Mouse (Mus musculus): ENCODE results near the gene Pkig. TPM values are rescaled to one million over a fixed set of nuclear protein-coding genes. Genes with fewer than 3 reads are reported as not detected.

Gene Pkig
- polyA plus RNA-seq, 1 experiment from 2014 or later, result 145 TPM

DNA sequence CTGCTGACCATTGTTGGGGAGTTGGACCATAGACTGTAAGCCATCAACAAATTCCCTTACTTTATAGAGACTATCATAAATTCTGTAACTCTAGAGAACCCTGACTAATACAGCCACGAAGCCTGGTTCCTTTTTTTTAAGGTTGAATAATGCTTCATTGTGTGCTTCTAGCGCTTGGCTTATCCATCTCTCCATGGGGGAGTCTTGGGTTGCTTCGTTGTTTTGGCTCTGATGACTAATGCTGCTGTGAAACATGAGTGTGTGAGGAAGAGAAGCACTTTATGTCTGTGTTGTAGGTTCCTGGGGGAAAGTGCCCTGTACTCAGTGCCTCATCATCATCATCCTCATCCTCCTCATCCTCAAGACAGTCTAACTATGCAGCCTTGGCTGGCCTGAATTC, 5.7 kb downstream of the Pkig start:
- Histone ChIP-seq H3K27ac (ENCODE audit: low read depth) (no peak overlapping the region), H3K9me3 (ENCODE audit: low read depth, low read length) (no peaks in the 10 kb centered on the region), H3K27me3 (ENCODE audit: insufficient read depth, low read length) (no peaks in the 10 kb centered on the region), H3K36me3 (ENCODE audit: insufficient read depth) (0 out of 2 replicates have a peak, but pooled peaks cover 6% of the 10 kb centered on the region), H3K4me2 (no peak overlapping the region), H3K4me3 (ENCODE audit: low read depth, low read length) (no peak overlapping the region), H3K9ac (no peak overlapping the region), H3K4me1 (ENCODE audit: insufficient read depth) (no peaks in the 10 kb centered on the region)
- WGBS, result 75% methylated on average over 3 of the region's 3 CpGs
- no peak for ATAC-seq (ENCODE audit: insufficient read depth)
- no peak for TF ChIP-seq CTCF (IDR thresholded peaks at IDR 0.05; ENCODE audit: low read depth)
- no peak for DNase-seq

GRCm38 (mm10) chr2:163667045-163667444, 8.9 kb downstream of the Pkig start:
- 93% methylated on average over 1 of the region's 1 CpGs for WGBS
- no peaks in the 10 kb centered on the region for H3K36me3 ChIP-seq (ENCODE audit: insufficient read depth)
- no peaks in the 10 kb centered on the region for H3K4me1 ChIP-seq (ENCODE audit: insufficient read depth)
- ATAC-seq (ENCODE audit: insufficient read depth) (no peak), DNase-seq (no peak)
- H3K4me2 ChIP-seq, result no peak overlapping the region
- no peaks in the 10 kb centered on the region for H3K27me3 ChIP-seq (ENCODE audit: insufficient read depth, low read length)
- no peaks in the 10 kb centered on the region for H3K9me3 ChIP-seq (ENCODE audit: low read depth, low read length)
- H3K4me3 ChIP-seq (ENCODE audit: low read depth, low read length), result no peak overlapping the region
- H3K9ac ChIP-seq, result no peak overlapping the region
- no peak overlapping the region for H3K27ac ChIP-seq (ENCODE audit: low read depth)
- TF ChIP-seq CTCF (IDR thresholded peaks at IDR 0.05; ENCODE audit: low read depth), result no peak

DNA sequence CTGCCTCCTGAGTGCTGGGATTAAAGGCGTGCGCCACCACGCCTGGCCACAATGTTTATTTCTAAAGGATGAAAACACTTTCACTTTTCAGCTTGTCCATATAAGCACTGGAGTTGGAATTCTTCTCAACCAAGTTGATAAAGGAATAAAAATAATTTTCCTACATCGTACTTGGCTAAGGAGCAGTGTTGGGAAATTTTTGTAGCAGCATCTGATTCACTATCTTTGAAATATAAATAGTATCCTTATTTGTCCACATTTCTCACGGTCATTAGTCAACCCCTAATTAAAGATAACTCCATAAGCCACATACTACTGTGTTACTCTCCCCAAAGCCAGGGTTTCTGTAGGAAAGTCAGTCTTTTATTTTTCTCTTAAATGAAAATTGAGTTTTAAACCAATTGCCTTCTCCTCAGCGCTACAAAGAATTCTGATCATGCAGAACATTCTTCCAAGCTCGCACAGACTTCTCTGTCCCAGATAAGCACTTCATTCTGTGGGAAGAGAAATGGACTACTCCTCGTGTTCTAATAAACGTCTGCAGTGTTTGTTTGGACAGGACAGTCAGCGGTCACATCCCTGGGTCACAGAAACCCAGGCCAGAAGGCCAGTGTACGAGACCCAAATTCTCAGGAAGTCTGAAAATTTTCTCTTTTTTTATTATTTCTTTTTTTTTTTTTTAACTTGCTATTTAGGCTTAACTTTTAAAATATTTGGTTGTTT, 12.8 kb downstream of the Pkig start:
- 51% methylated on average over 11 of the region's 11 CpGs for WGBS
- Histone ChIP-seq H3K4me3 (ENCODE audit: low read depth, low read length) (no peak overlapping the region), H3K27ac (ENCODE audit: low read depth) (peak overlapping the region; percentile 56; the same call in 1 of the 2 replicates), H3K9me3 (ENCODE audit: low read depth, low read length) (no peaks in the 10 kb centered on the region), H3K27me3 (ENCODE audit: insufficient read depth, low read length) (no peaks in the 10 kb centered on the region), H3K36me3 (ENCODE audit: insufficient read depth) (no peaks in the 10 kb centered on the region), H3K4me2 (no peak overlapping the region), H3K9ac (no peak overlapping the region), H3K4me1 (ENCODE audit: insufficient read depth) (peaks cover 12% of the 10 kb centered on the region)
- DNase-seq (peak; percentile 40), ATAC-seq (ENCODE audit: insufficient read depth) (no peak)
- no peak for TF ChIP-seq CTCF (IDR thresholded peaks at IDR 0.05; ENCODE audit: low read depth)

GRCm38 (mm10) chr2:163674397-163674796, 16.2 kb downstream of the Pkig start:
- Histone ChIP-seq H3K9me3 (ENCODE audit: low read depth, low read length) (no peaks in the 10 kb centered on the region), H3K4me2 (no peak overlapping the region), H3K27me3 (ENCODE audit: insufficient read depth, low read length) (no peaks in the 10 kb centered on the region), H3K4me1 (ENCODE audit: insufficient read depth) (peaks cover 13% of the 10 kb centered on the region), H3K36me3 (ENCODE audit: insufficient read depth) (no peaks in the 10 kb centered on the region), H3K27ac (ENCODE audit: low read depth) (no peak overlapping the region), H3K4me3 (ENCODE audit: low read depth, low read length) (no peak overlapping the region), H3K9ac (no peak overlapping the region)
- no peak for ATAC-seq (ENCODE audit: insufficient read depth)
- WGBS, result 63% methylated on average over 5 of the region's 5 CpGs
- TF ChIP-seq CTCF (IDR thresholded peaks at IDR 0.05; ENCODE audit: low read depth), result no peak
- DNase-seq, result no peak

- ATAC-seq (ENCODE audit: insufficient read depth), result peak; percentile 54; the same call in 1 of the 2 replicates
- no peak for TF ChIP-seq CTCF (IDR thresholded peaks at IDR 0.05; ENCODE audit: low read depth)
- Histone ChIP-seq H3K27ac (ENCODE audit: low read depth) (peak overlapping the region; percentile 80), H3K4me3 (ENCODE audit: low read depth, low read length) (no peak overlapping the region), H3K9me3 (ENCODE audit: low read depth, low read length) (no peaks in the 10 kb centered on the region), H3K36me3 (ENCODE audit: insufficient read depth) (no peaks in the 10 kb centered on the region), H3K4me1 (ENCODE audit: insufficient read depth) (peaks cover 13% of the 10 kb centered on the region), H3K27me3 (ENCODE audit: insufficient read depth, low read length) (no peaks in the 10 kb centered on the region), H3K4me2 (peak overlapping the region; percentile 10; the same call in 1 of the 2 replicates), H3K9ac (no peak overlapping the region; the same call in 1 of the 2 replicates)
- 24% methylated on average over 5 of the region's 5 CpGs for WGBS
- peak; percentile 69 for DNase-seq
These were observed 17.0 kb downstream of the Pkig start for GRCm38 (mm10) chr2:163675144-163675619.

DNA sequence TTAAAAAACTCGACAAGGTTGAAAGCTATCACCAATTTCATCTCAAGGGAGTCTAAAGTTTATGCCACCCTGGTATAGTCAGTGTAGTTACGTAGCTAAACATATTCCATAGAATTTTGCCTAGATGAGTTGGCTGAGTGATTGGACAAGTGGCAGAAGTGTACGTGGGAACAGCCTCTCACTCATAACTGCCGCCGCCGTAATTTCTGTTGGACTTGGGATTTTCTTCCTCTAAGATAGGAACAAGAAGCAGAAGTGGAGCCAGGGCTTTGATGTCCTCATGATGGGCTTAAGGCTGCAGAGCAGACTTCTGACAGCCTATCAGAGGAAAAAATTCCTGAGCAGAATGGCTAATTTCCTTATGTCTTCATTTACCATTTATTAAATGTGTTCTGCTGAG, 17.5 kb downstream of the Pkig start:
- Histone ChIP-seq H3K4me1 (ENCODE audit: insufficient read depth) (peaks cover 13% of the 10 kb centered on the region), H3K9ac (no peak overlapping the region), H3K27me3 (ENCODE audit: insufficient read depth, low read length) (no peaks in the 10 kb centered on the region), H3K27ac (ENCODE audit: low read depth) (peak overlapping the region; percentile 80; the same call in 1 of the 2 replicates), H3K9me3 (ENCODE audit: low read depth, low read length) (no peaks in the 10 kb centered on the region), H3K36me3 (ENCODE audit: insufficient read depth) (no peaks in the 10 kb centered on the region), H3K4me2 (no peak overlapping the region), H3K4me3 (ENCODE audit: low read depth, low read length) (no peak overlapping the region)
- ATAC-seq (ENCODE audit: insufficient read depth) (no peak), DNase-seq (no peak)
- 54% methylated on average over 6 of the region's 6 CpGs for WGBS
- TF ChIP-seq CTCF (IDR thresholded peaks at IDR 0.05; ENCODE audit: low read depth), result no peak

- Histone ChIP-seq H3K4me1 (ENCODE audit: insufficient read depth) (peaks cover 13% of the 10 kb centered on the region), H3K36me3 (ENCODE audit: insufficient read depth) (no peaks in the 10 kb centered on the region), H3K27ac (ENCODE audit: low read depth) (no peak overlapping the region), H3K27me3 (ENCODE audit: insufficient read depth, low read length) (no peaks in the 10 kb centered on the region), H3K9me3 (ENCODE audit: low read depth, low read length) (no peaks in the 10 kb centered on the region), H3K4me2 (no peak overlapping the region), H3K4me3 (ENCODE audit: low read depth, low read length) (no peak overlapping the region), H3K9ac (no peak overlapping the region)
- 84% methylated on average over 4 of the region's 4 CpGs for WGBS
- DNase-seq (no peak), ATAC-seq (ENCODE audit: insufficient read depth) (no peak)
- no peak for TF ChIP-seq CTCF (IDR thresholded peaks at IDR 0.05; ENCODE audit: low read depth)
These were observed 18.1 kb downstream of the Pkig start for GRCm38 (mm10) chr2:163676321-163676720.
